Mouse (Mus musculus): ENCODE results near the gene Pemt. TPM values are rescaled to one million over a fixed set of nuclear protein-coding genes. Genes with fewer than 3 reads are reported as not detected.
A peak's percentile ranks its signal among the peaks of the same experiment; 100 is the strongest.

The Pemt gene
- total RNA-seq, 2 experiments from 2014 or later, result 7.7 to 20.6 TPM

- no peak for ATAC-seq (replicated peaks; ENCODE audit: poor library complexity)
These were observed 12.2 kb upstream of the Pemt start for GRCm38 (mm10) chr11:60058441-60058840.

GRCm38 (mm10) chr11:60057987-60058386 is 11.7 kb upstream of the Pemt start:
- ATAC-seq (replicated peaks; ENCODE audit: poor library complexity), result no peak

GRCm38 (mm10) chr11:60056520-60056919 is 10.2 kb upstream of the Pemt start:
- no peak for ATAC-seq (replicated peaks; ENCODE audit: poor library complexity)

- no peak for ATAC-seq (replicated peaks; ENCODE audit: poor library complexity)
These were observed 2.6 kb upstream of the Pemt start for GRCm38 (mm10) chr11:60048841-60049240.

- ATAC-seq (replicated peaks; ENCODE audit: poor library complexity), result peak; percentile 8; the same call in 1 of the 2 replicates
These were observed 622 bp downstream of the Pemt start for GRCm38 (mm10) chr11:60045676-60046057.

- no peak for ATAC-seq (replicated peaks; ENCODE audit: poor library complexity)
These were observed 1.5 kb downstream of the Pemt start for GRCm38 (mm10) chr11:60044777-60045176.

- no peak for ATAC-seq (replicated peaks; ENCODE audit: poor library complexity)
These were observed 4.0 kb downstream of the Pemt start for GRCm38 (mm10) chr11:60042277-60042676.

- no peak for ATAC-seq (replicated peaks; ENCODE audit: poor library complexity)
These were observed 9.6 kb downstream of the Pemt start for GRCm38 (mm10) chr11:60036537-60037220.

- no peak for ATAC-seq (replicated peaks; ENCODE audit: poor library complexity)
These were observed 11.3 kb downstream of the Pemt start for GRCm38 (mm10) chr11:60034911-60035400.

GRCm38 (mm10) chr11:60034293-60034692 is 12.0 kb downstream of the Pemt start:
- no peak; the same call in 1 of the 2 replicates for ATAC-seq (replicated peaks; ENCODE audit: poor library complexity)

- peak; percentile 47 for ATAC-seq (replicated peaks; ENCODE audit: poor library complexity)
These were observed 13.5 kb downstream of the Pemt start for GRCm38 (mm10) chr11:60032586-60033430.

- ATAC-seq (replicated peaks; ENCODE audit: poor library complexity), result no peak
These were observed 15.4 kb downstream of the Pemt start for GRCm38 (mm10) chr11:60030747-60031331.

GRCm38 (mm10) chr11:60029976-60030375 is 16.3 kb downstream of the Pemt start:
- no peak for ATAC-seq (replicated peaks; ENCODE audit: poor library complexity)

- ATAC-seq (replicated peaks; ENCODE audit: poor library complexity), result no peak
These were observed 18.1 kb downstream of the Pemt start for GRCm38 (mm10) chr11:60027913-60028875.

- ATAC-seq (replicated peaks; ENCODE audit: poor library complexity), result peak; percentile 95
These were observed 19.0 kb downstream of the Pemt start for GRCm38 (mm10) chr11:60027272-60027671.

- ATAC-seq (replicated peaks; ENCODE audit: poor library complexity), result no peak
These were observed 20.1 kb downstream of the Pemt start for GRCm38 (mm10) chr11:60026166-60026565.

GRCm38 (mm10) chr11:60021201-60021600 is 25.1 kb downstream of the Pemt start:
- ATAC-seq (replicated peaks; ENCODE audit: poor library complexity), result no peak

GRCm38 (mm10) chr11:60016726-60017125 is 29.6 kb downstream of the Pemt start:
- no peak for ATAC-seq (replicated peaks; ENCODE audit: poor library complexity)

- no peak for ATAC-seq (replicated peaks; ENCODE audit: poor library complexity)
These were observed 34.8 kb downstream of the Pemt start for GRCm38 (mm10) chr11:60011516-60011915.

GRCm38 (mm10) chr11:60009451-60009850 is 36.8 kb downstream of the Pemt start:
- no peak for ATAC-seq (replicated peaks; ENCODE audit: poor library complexity)

Data from megakaryocyte progenitor cell, adult 5-6 weeks (primary cell).